Mouse (Mus musculus): ENCODE results near the gene Tcf23.
"Not testable (repeated sequence)": the region's sequence is repeated elsewhere in the genome, so short reads cannot be mapped to it uniquely, and the experiment has no call there.

Gene Tcf23

DNA sequence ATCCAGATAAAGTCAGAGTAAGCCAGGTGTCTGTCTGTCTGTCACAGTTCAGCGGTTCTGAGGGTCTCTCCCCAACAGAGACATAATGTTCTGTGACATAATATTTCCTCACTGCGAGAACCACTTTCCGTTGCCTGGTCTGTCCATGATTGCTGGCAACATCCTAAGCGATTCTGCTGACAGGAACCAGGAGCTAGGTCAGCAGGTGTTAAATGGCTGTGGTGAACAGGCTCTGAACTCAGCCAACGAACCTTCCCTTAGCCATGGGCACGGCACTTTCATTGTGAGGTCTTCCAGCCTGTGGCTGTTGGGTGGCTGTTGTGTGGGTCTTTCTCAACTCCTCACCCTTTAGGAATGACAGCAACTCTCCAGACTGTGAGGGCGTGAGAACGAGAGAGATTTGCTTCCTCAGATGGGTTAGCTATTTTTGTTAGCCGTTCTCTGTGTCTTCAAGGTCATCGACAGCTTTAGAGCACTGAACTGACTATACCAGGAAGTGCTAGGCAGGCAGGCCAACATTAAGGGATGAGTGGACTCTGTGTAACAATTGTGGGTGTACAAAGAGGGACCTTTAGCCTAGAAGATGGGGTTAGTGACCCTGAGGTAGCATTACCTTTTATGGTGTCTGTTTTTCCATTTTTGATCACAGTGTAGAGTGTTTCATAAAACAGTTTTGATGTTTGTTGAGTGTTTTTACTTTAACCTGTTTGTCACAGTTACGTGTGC, 26.6 kb downstream of the Tcf23 start:
- in situ Hi-C loops (cut with MboI, MseI): loop anchor here (5.0 kb wide), 1 partner anchor 63 kb away; no protein-coding TSS in a partner anchor

GRCm38 (mm10) chr5:30998306-30998705, 29.8 kb downstream of the Tcf23 start:
- in situ Hi-C loops (cut with MboI, MseI): no loop called here

GRCm38 (mm10) chr5:30999324-30999723, 30.9 kb downstream of the Tcf23 start:
- in situ Hi-C loops (cut with MboI, MseI): no loop called here

DNA sequence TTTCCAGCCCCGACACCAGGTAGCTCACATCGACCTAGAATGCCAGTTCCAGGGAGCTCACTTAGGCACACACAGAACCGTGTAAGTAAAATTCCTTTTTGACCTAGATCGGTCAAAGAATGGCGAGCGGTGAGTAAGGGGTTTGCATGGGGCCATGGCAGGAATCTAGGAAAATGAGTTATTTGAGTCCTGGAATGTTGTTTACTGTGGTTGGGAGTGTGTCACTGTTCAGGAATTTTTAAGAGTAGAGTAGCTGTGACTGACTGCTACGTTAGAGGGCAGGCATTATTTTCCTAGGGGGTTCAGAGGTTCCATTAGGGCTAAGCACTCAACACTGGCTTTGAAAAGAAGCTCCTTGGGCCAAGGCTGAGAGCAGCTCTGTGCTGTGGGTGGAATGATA, 31.7 kb downstream of the Tcf23 start:
- in situ Hi-C loops (cut with MboI, MseI): loop anchor here (5.0 kb wide), 1 partner anchor 203 kb away; no protein-coding TSS in a partner anchor

GRCm38 (mm10) chr5:31000993-31001392, 32.5 kb downstream of the Tcf23 start:
- in situ Hi-C loops (cut with MboI, MseI): loop anchor here (5.0 kb wide), 1 partner anchor 204 kb away; no protein-coding TSS in a partner anchor

DNA sequence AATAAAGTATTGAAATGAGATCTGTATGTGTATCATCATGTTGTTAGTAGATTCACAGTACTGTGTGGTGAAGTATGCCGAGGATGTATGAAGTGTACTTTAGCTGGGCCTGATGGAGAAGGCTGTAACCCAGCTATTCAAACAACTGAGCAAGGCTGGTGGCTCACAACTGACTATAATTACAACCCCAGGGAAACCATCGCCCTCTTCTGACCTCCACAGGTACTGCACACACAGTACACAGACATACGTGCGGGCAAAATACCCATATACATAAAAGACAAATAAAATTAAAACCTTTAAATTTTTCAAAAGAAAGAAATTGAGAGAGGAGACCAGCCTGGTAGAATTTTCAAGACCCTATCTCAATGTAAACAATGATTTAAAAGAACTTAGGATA, 33.1 kb downstream of the Tcf23 start:
- in situ Hi-C loops (cut with MboI, MseI): loop anchor here (5.0 kb wide), 1 partner anchor 204 kb away; no protein-coding TSS in a partner anchor

DNA sequence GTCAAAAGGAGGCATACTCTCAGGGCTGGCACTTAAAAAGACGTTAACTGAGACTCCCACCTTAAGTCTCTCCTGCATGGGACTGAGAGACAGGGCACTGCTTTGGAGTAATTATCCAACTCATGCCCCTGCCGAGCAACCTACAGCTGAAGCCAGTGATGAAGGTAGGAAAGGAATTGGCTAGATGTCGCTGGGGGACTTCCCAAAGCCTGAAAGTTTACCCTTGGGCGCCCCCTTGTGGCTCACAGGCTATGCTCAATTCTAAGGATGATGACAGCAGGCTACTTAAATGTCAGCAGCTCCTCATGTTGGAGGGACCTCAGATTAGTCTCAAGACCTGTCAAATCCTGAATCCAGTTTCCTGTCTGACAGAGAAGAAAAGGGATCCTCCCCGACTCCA, 35.7 kb downstream of the Tcf23 start:
- in situ Hi-C loops (cut with MboI, MseI): loop anchor here (5.0 kb wide), 1 partner anchor 207 kb away; no protein-coding TSS in a partner anchor

DNA sequence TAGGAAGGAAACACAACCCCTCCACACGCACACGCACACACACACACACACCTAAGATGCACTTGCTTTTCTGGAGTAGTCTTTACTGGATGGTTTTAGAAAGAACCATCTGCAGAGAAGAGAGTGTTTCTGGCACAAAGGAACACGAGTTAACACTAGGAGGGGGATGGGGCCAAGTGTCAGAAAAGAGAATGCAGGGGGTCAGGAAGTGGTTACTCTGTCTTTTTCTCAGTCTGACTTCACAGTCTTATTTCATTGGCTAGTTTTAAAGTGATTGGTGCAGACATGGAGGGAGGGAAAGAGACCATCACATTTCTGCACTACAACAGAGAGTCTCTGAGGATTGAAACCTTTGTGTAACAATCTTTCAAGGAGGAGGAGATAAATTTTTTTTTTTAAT, 44.3 kb downstream of the Tcf23 start:
- in situ Hi-C loops (cut with MboI, MseI): no loop called here

DNA sequence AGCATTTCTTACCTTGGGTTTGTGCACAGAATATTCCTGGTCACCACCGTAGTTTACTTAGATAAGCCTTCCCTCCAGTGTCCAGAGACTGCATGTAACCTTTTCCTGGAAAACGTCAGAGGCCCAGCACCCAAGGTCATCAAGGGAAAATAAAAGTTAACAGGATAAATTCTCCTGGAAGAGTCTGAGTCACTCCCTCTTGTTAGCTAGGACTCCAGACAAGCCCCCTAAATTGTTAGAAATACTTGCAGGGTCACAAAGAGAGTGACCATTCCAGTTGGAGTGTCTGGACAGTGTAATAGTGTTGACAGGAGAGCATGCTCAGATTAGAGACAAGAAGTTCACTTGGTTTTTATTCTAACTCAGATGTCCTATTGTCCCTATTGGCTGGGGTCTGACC, 47.5 kb downstream of the Tcf23 start:
- in situ Hi-C loops (cut with MboI, MseI): no loop called here

GRCm38 (mm10) chr5:31021790-31022189, 53.3 kb downstream of the Tcf23 start:
- in situ Hi-C loops (cut with MboI, MseI): not testable (repeated sequence)

DNA sequence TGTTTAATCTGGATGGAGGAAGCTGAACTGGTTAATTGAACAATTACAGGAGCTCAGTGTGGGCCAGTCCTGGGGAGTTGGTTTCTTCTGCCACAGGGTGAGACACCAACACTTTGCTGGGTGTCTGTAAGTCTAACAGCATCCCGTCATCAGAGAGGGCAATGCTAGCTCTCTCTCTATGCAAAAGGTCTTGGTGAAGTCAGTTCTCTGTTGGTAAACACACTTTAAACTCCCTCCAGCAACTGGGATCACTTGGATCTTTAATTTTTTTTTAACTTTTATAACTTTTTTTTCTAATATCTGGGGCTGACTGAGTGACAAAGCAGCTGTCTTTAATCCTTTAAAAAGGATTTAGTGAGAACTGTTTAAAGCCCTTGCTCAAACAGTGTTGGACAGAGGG, 54.2 kb downstream of the Tcf23 start:
- in situ Hi-C loops (cut with MboI, MseI): no loop called here

- in situ Hi-C loops (cut with MboI, MseI): no loop called here
Observed at GRCm38 (mm10) chr5:31023254-31023653, 54.8 kb downstream of the Tcf23 start.

- in situ Hi-C loops (cut with MboI, MseI): no loop called here
Observed at GRCm38 (mm10) chr5:31024641-31025040, 56.2 kb downstream of the Tcf23 start.
